Mouse (Mus musculus): ENCODE measurements around the gene Capzb.
A peak's percentile ranks its signal among the peaks of the same experiment; 100 is the strongest.

DNA sequence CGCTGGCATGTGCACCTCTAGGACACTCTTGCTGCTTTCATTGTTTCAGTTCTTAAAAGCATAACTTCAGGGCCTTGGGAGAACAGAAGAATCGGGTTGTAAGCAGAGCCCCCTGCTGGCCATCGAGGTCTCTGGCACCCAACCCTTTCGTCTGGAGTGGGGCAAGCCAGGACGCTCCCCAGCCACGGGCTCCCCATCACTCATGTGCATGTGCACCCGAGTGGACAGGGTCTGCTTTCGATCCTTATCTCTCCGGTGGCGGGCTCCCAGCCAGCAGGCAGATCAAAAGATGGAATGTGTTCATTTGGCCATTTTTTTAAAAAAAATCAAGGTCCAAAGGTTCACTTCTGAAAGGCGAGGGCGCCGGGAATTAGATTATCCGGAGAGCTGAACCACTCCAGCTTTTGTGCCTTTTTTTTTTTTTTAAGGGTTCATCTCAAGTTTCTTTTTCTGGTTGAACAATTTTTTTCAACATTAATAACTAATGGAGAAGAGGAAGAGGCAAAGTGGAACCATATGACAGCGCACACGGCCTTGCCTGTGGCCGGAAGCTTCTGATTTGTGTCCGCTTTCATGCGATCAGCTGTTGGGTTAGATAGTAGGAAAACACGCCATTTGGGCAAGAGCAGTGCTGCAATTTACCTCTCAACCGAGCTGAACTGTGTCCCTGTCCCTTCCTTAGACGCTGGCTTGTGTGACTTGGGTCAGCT lies 59.5 kb downstream of the Capzb start:
- TF ChIP-seq MAFK (IDR thresholded peaks at IDR 0.05; ENCODE audit: insufficient replicate concordance, low read length), result no peak
- TF ChIP-seq EP300 (IDR thresholded peaks at IDR 0.05; ENCODE audit: low read length), result no peak
- peak; percentile 45 to 79 for TF ChIP-seq CTCF (conservative IDR thresholded peaks at IDR 0.05 in 1 of 2, IDR thresholded peaks at IDR 0.05 in 1 of 2; ENCODE audit: low read depth in 2 of 2, low read length in 2 of 2)
- no peak for TF ChIP-seq MEF2A (IDR thresholded peaks at IDR 0.05; ENCODE audit: borderline replicate concordance, low read depth, low read length)
- no peak for TF ChIP-seq NELFE (IDR thresholded peaks at IDR 0.05; ENCODE audit: low read depth, low read length)
- no peak for TF ChIP-seq E2F4 (IDR thresholded peaks at IDR 0.05; ENCODE audit: insufficient replicate concordance, low read depth, low read length)
- no peak for TF ChIP-seq GABPA (IDR thresholded peaks at IDR 0.05; ENCODE audit: insufficient replicate concordance, low read depth, low read length)
- TF ChIP-seq NRF1 (IDR thresholded peaks at IDR 0.05; ENCODE audit: low read depth, low read length), result no peak
- TF ChIP-seq POLR2A (IDR thresholded peaks at IDR 0.05; ENCODE audit: low read depth, low read length), result no peak
- peak; percentile 65 for TF ChIP-seq RAD21 (IDR thresholded peaks at IDR 0.05; ENCODE audit: low read depth, low read length)
